Mouse (Mus musculus) CH12.LX (cell line): ENCODE measurements around the gene Atn1. TPM values are rescaled to one million over a fixed set of nuclear protein-coding genes. Genes with fewer than 3 reads are reported as not detected.

ENCODE experiments used
- DNase-seq: peaks from one replicate; pipeline ENCODE4 v3.0.0-alpha.2; 2013; ENCODE audit errors: extremely low read depth
- H3K27ac ChIP-seq: 2 replicates; pipeline ENCODE4 v1.5.1; 2012; ENCODE audit warnings: low read depth, mild to moderate bottlenecking, control low read depth, moderate library complexity; ENCODE audit not compliant: insufficient read depth
- H3K27me3 ChIP-seq: replicated peaks from 2 replicates; pipeline ENCODE3; 2012; ENCODE audit warnings: inconsistent platforms
- H3K36me3 ChIP-seq, 2 experiments: replicated peaks in 1 of 2; 2 replicates each; pipeline versions ENCODE3 to v1.6.1; 2012; ENCODE audit warnings: inconsistent platforms in 1 of 2, low read length in 1 of 2, mild to moderate bottlenecking in 1 of 2, mixed read lengths in 1 of 2, moderate library complexity in 1 of 2; ENCODE audit not compliant: control insufficient read depth in 1 of 2, insufficient read depth in 1 of 2
- H3K4me1 ChIP-seq, 2 experiments: 2 replicates each; pipeline ENCODE4 v1.6.1; 2012; ENCODE audit warnings: inconsistent platforms in 1 of 2, moderate library complexity in 1 of 2; ENCODE audit not compliant: insufficient read depth in 2 of 2, control insufficient read depth in 1 of 2
- H3K4me2 ChIP-seq: 2 replicates; pipeline ENCODE4 v1.6.1; 2012; ENCODE audit warnings: low read depth, mild to moderate bottlenecking, control low read depth; ENCODE audit not compliant: poor library complexity, insufficient read depth, severe bottlenecking
- H3K4me3 ChIP-seq, 3 experiments: fragments of 150-350 bp in 1 of 3; sonication (generic) in 1 of 3; replicated peaks in 1 of 3; 2 replicates each; pipeline versions ENCODE3 to v1.5.1; 2011 to 2012; ENCODE audit warnings: low read depth in 2 of 3, low read length in 2 of 3, mild to moderate bottlenecking in 2 of 3, moderate library complexity in 2 of 3, control low read depth in 1 of 3, improper control_type of control experiment in 1 of 3, inconsistent platforms in 1 of 3, mixed read lengths in 1 of 3; ENCODE audit not compliant: poor library complexity in 1 of 3
- H3K79me2 ChIP-seq: replicated peaks from 2 replicates; pipeline ENCODE4 v1.6.1; 2012; ENCODE audit warnings: mild to moderate bottlenecking, moderate library complexity; ENCODE audit not compliant: control insufficient read depth, poor library complexity, insufficient read depth, severe bottlenecking; ENCODE audit errors: extremely low read depth
- H3K9ac ChIP-seq: 2 replicates; pipeline ENCODE4 v1.6.1; 2012; ENCODE audit warnings: low read depth, mild to moderate bottlenecking, control low read depth, moderate library complexity; ENCODE audit not compliant: insufficient read depth
- H3K9me3 ChIP-seq: replicated peaks from 2 replicates; pipeline ENCODE3; 2012; ENCODE audit warnings: low read length, inconsistent platforms, mixed read lengths
- BHLHE40 ChIP-seq: IDR thresholded peaks from 2 replicates; pipeline ENCODE4 v1.6.1; 2011; ENCODE audit warnings: mild to moderate bottlenecking, low read depth, low read length, improper control_type of control experiment
- CHD1 ChIP-seq: IDR thresholded peaks from 2 replicates; pipeline ENCODE4 v1.6.1; 2012; ENCODE audit warnings: low read depth, low read length, improper control_type of control experiment, inconsistent platforms
- CHD2 ChIP-seq: IDR thresholded peaks from 2 replicates; pipeline ENCODE4 v1.6.1; 2011; ENCODE audit warnings: low read length, improper control_type of control experiment
- CTCF ChIP-seq, 2 experiments: IDR thresholded peaks in 1 of 2; conservative IDR thresholded peaks in 1 of 2; 2 replicates each; pipeline ENCODE4 v1.5.1; 2011 to 2012; ENCODE audit warnings: low read depth in 2 of 2, low read length in 2 of 2, improper control_type of control experiment in 1 of 2, inconsistent platforms in 1 of 2, mild to moderate bottlenecking in 1 of 2, moderate library complexity in 1 of 2
- E2F4 ChIP-seq: IDR thresholded peaks from 2 replicates; pipeline ENCODE4 v1.6.1; 2011; ENCODE audit warnings: low read depth, low read length, improper control_type of control experiment; ENCODE audit not compliant: insufficient replicate concordance
- ELF1 ChIP-seq: IDR thresholded peaks from 2 replicates; pipeline ENCODE4 v1.6.1; 2014; ENCODE audit warnings: low read depth, mild to moderate bottlenecking, inconsistent platforms, low read length, improper control_type of control experiment
- EP300 ChIP-seq: IDR thresholded peaks from 2 replicates; pipeline ENCODE4 v1.6.1; 2011; ENCODE audit warnings: low read length, improper control_type of control experiment
- ETS1 ChIP-seq: conservative IDR thresholded peaks from 2 replicates; pipeline ENCODE4 v1.6.1; 2012; ENCODE audit warnings: low read depth, mild to moderate bottlenecking, inconsistent platforms, low read length, improper control_type of control experiment, moderate library complexity
- GABPA ChIP-seq: IDR thresholded peaks from 2 replicates; pipeline ENCODE4 v1.6.1; 2012; ENCODE audit warnings: low read depth, low read length, improper control_type of control experiment, inconsistent platforms; ENCODE audit not compliant: insufficient replicate concordance
- HCFC1 ChIP-seq: IDR thresholded peaks from 2 replicates; pipeline ENCODE4 v1.6.1; 2012; ENCODE audit warnings: low read depth, mild to moderate bottlenecking, inconsistent platforms, low read length, improper control_type of control experiment
- IRF4 ChIP-seq: IDR thresholded peaks from 2 replicates; pipeline ENCODE4 v1.6.1; 2014; ENCODE audit warnings: low read depth, mild to moderate bottlenecking, inconsistent platforms, low read length, improper control_type of control experiment
- JUN ChIP-seq: IDR thresholded peaks from 2 replicates; pipeline ENCODE4 v1.6.1; 2011; ENCODE audit warnings: low read depth, mild to moderate bottlenecking, low read length, improper control_type of control experiment, moderate library complexity; ENCODE audit not compliant: insufficient read depth
- JUND ChIP-seq: conservative IDR thresholded peaks from 2 replicates; pipeline ENCODE4 v1.6.1; 2011; ENCODE audit warnings: low read depth, low read length, improper control_type of control experiment
- KAT2A ChIP-seq: IDR thresholded peaks from 2 replicates; pipeline ENCODE4 v1.6.1; 2012; ENCODE audit warnings: low read length, improper control_type of control experiment, inconsistent platforms; ENCODE audit not compliant: insufficient replicate concordance
- MAFK ChIP-seq: IDR thresholded peaks from 2 replicates; pipeline ENCODE4 v1.6.1; 2011; ENCODE audit warnings: low read length, improper control_type of control experiment; ENCODE audit not compliant: insufficient replicate concordance
- MAX ChIP-seq: IDR thresholded peaks from 2 replicates; pipeline ENCODE4 v1.6.1; 2011; ENCODE audit warnings: low read length, improper control_type of control experiment
- MAZ ChIP-seq: IDR thresholded peaks from 2 replicates; pipeline ENCODE4 v1.6.1; 2012; ENCODE audit warnings: low read depth, mild to moderate bottlenecking, inconsistent platforms, low read length, improper control_type of control experiment, moderate library complexity
- MEF2A ChIP-seq: IDR thresholded peaks from 2 replicates; pipeline ENCODE4 v1.6.1; 2014; ENCODE audit warnings: low read depth, mild to moderate bottlenecking, inconsistent platforms, low read length, improper control_type of control experiment, borderline replicate concordance
- MXI1 ChIP-seq: IDR thresholded peaks from 2 replicates; pipeline ENCODE4 v1.6.1; 2011; ENCODE audit warnings: mild to moderate bottlenecking, low read depth, low read length, improper control_type of control experiment
- MYC ChIP-seq: IDR thresholded peaks from 2 replicates; pipeline ENCODE4 v1.6.1; 2011; ENCODE audit warnings: low read depth, mild to moderate bottlenecking, improper control_type of control experiment, low read length
- NELFE ChIP-seq: IDR thresholded peaks from 2 replicates; pipeline ENCODE4 v1.6.1; 2011; ENCODE audit warnings: low read depth, low read length, improper control_type of control experiment
- NRF1 ChIP-seq: IDR thresholded peaks from 2 replicates; pipeline ENCODE4 v1.6.1; 2014; ENCODE audit warnings: low read depth, mild to moderate bottlenecking, inconsistent platforms, low read length, improper control_type of control experiment, moderate library complexity
- PAX5 ChIP-seq: IDR thresholded peaks from 2 replicates; pipeline ENCODE4 v1.6.1; 2012; ENCODE audit warnings: low read length, inconsistent platforms, mixed read lengths
- POLR2A ChIP-seq: IDR thresholded peaks from 2 replicates; pipeline ENCODE4 v1.6.1; 2011; ENCODE audit warnings: low read depth, mild to moderate bottlenecking, improper control_type of control experiment, low read length
- POLR2AphosphoS2 ChIP-seq: IDR thresholded peaks from 2 replicates; pipeline ENCODE4 v1.6.1; 2011; ENCODE audit warnings: low read depth, low read length, improper control_type of control experiment
- RAD21 ChIP-seq: IDR thresholded peaks from 2 replicates; pipeline ENCODE4 v1.6.1; 2011; ENCODE audit warnings: low read depth, mild to moderate bottlenecking, low read length, improper control_type of control experiment, moderate library complexity
- RCOR1 ChIP-seq: conservative IDR thresholded peaks from 2 replicates; pipeline ENCODE4 v1.6.1; 2012; ENCODE audit warnings: low read depth, mild to moderate bottlenecking, inconsistent platforms, low read length, improper control_type of control experiment
- SIN3A ChIP-seq: IDR thresholded peaks from 2 replicates; pipeline ENCODE4 v1.6.1; 2012; ENCODE audit warnings: low read length, improper control_type of control experiment, inconsistent platforms
- SMC3 ChIP-seq: IDR thresholded peaks from 2 replicates; pipeline ENCODE4 v1.6.1; 2011; ENCODE audit warnings: low read depth, low read length, improper control_type of control experiment
- TBP ChIP-seq: conservative IDR thresholded peaks from 2 replicates; pipeline ENCODE4 v1.6.1; 2011; ENCODE audit warnings: low read depth, low read length, improper control_type of control experiment
- TCF12 ChIP-seq: IDR thresholded peaks from 2 replicates; pipeline ENCODE4 v1.6.1; 2014; ENCODE audit warnings: low read depth, mild to moderate bottlenecking, inconsistent platforms, low read length, improper control_type of control experiment
- USF1 ChIP-seq: IDR thresholded peaks from 2 replicates; pipeline ENCODE4 v1.6.1; 2014; ENCODE audit warnings: low read depth, mild to moderate bottlenecking, inconsistent platforms, low read length, improper control_type of control experiment
- USF2 ChIP-seq: conservative IDR thresholded peaks from 2 replicates; pipeline ENCODE4 v1.6.1; 2011; ENCODE audit warnings: low read depth, low read length, improper control_type of control experiment
- ZC3H11A ChIP-seq: IDR thresholded peaks from 2 replicates; pipeline ENCODE4 v1.6.1; 2012; ENCODE audit warnings: low read depth, mild to moderate bottlenecking, inconsistent platforms, low read length, improper control_type of control experiment
- ZKSCAN1 ChIP-seq: IDR thresholded peaks from 2 replicates; pipeline ENCODE4 v1.6.1; 2012; ENCODE audit warnings: low read depth, inconsistent platforms, low read length, improper control_type of control experiment, borderline replicate concordance
- ZMIZ1 ChIP-seq: IDR thresholded peaks from 2 replicates; pipeline ENCODE4 v1.6.1; 2012; ENCODE audit warnings: low read depth, mild to moderate bottlenecking, inconsistent platforms, low read length, improper control_type of control experiment
- ZNF384 ChIP-seq: IDR thresholded peaks from 2 replicates; pipeline ENCODE4 v1.6.1; 2012; ENCODE audit warnings: low read depth, low read length, improper control_type of control experiment, inconsistent platforms
- dilution Hi-C: fragments of 300-500 bp; cut with MboI; formaldehyde crosslinking; loops from 2 replicates; pipeline ENCODE4 v1.14.3; 2020; ENCODE audit warnings: low sequenced_read_pairs; ENCODE audit not compliant: extremely low pct_unique_long_range_greater_than_20kb, extremely low pct_ligation_motif_present
- in situ Hi-C: fragments of 300-500 bp; cut with MboI; formaldehyde crosslinking; loops from 3 replicates; pipeline ENCODE4 v1.14.3; 2019; ENCODE audit warnings: low sequenced_read_pairs, low pct_ligation_motif_present, low pct_unique_long_range_greater_than_20kb, mixed read lengths
- polyA plus RNA-seq: library from polyadenylated mRNA; unstranded; fragments of >175 nt; gene quantifications from 2 replicates; pipeline ENCODE4 v1.2.1, GENCODE M21; 2012; ENCODE audit warnings: low read depth; ENCODE audit not compliant: insufficient read length
- total RNA-seq, 2 experiments: library from RNA; depleted of rRNA; stranded (reverse); fragments of 300-350 nt in 1 of 2; fragments of >200 nt in 1 of 2; gene quantifications; 2 replicates each; pipeline ENCODE4 v1.2.3; 2012 to 2014

Atn1 gene
- total and polyA plus RNA-seq, 3 experiments = 1.7 to 35.1 (median 4.6) TPM

DNA sequence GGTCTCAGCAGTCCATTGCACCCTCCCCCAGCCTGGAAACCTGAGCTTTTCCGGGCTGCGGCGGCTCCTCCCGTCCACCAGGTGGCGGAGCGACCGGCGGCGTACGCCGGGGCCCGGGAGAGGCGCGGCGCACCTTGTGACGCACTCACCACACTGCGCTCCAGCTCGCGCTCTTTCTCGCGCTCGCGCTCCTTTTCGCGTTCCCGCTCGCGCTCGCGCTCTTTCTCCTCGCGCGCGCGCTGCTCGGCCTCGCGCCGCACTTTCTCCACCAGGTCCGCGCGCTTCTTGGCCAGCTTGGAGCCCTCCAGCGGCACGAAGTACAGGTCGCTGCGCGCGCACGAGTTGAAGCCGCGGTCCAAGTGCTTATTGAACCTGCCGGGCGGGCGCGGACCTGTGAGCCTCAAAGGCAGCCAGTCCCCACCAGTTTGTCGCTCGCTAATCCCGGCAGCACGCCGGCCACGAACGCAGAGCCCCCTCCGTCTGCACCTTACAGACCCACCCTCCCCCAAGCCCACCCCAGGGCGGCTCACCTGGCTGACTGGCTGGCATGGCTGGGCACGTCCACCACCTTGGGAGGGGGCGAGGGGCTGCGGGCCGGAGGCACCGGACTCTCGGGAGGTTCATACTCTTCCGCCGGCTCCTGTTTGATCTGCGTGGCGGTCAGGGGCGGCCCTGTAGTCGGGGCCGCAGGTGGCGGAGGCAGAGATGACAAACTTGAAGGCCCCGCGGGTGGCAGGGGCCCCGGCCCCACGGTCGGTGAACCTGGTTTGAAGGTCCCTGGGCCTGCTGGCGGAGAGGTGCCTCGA lies 10.6 kb downstream of the Atn1 start:
- in situ Hi-C loops (no loop called here), dilution Hi-C loops (no loop called here)
- Histone ChIP-seq H3K9me3 (no peaks in the 10 kb centered on the region), H3K27me3 (no peaks in the 10 kb centered on the region), H3K79me2 (0 out of 2 replicates have a peak, but pooled peaks cover 2% of the 10 kb centered on the region), H3K9ac (peak overlapping the region; percentile 74), H3K27ac (peak overlapping the region; percentile 41), H3K4me2 (peak overlapping the region; percentile 73), H3K4me1 (peaks cover 16 to 46% of the 10 kb centered on the region in 2 experiments), H3K36me3 (peaks cover 38 to 62% of the 10 kb centered on the region in 2 experiments), H3K4me3 (peak overlapping the region; percentile 45 to 63 (median 56))
- DNase-seq = peak; percentile 93
- TF ChIP-seq ZMIZ1 (peak; percentile 92), TBP (no peak), USF2 (no peak), JUND (peak; percentile 49; the same call in 1 of the 2 replicates), ELF1 (peak; percentile 91), MAZ (peak; percentile 89), MXI1 (peak; percentile 79; the same call in 1 of the 2 replicates), NELFE (peak; percentile 82), SMC3 (peak; percentile 79), JUN (no peak; the same call in 1 of the 2 replicates), ZC3H11A (peak; percentile 46; the same call in 1 of the 2 replicates), GABPA (peak; percentile 78; the same call in 1 of the 2 replicates), EP300 (0 out of 2 replicates have a peak, but pooled peaks have one; percentile 52), MEF2A (peak; percentile 90), HCFC1 (peak; percentile 90), MAFK (peak; percentile 41; the same call in 1 of the 2 replicates), MAX (peak; percentile 86), POLR2A (peak; percentile 73), RCOR1 (peak; percentile 71), ETS1 (peak; percentile 62), ZNF384 (peak; percentile 56), POLR2AphosphoS2 (no peak), KAT2A (peak; percentile 84; the same call in 1 of the 2 replicates), E2F4 (peak; percentile 92; the same call in 1 of the 2 replicates), IRF4 (peak; percentile 86), NRF1 (peak; percentile 68), TCF12 (peak; percentile 93), MYC (peak; percentile 75; the same call in 1 of the 2 replicates), USF1 (peak; percentile 33; the same call in 1 of the 2 replicates), ZKSCAN1 (0 out of 2 replicates have a peak, but pooled peaks have one; percentile 21), SIN3A (peak; percentile 89), CHD2 (peak; percentile 97), BHLHE40 (no peak), PAX5 (no peak), CTCF (conservative IDR thresholded peaks at IDR 0.05 in 1 of 2, IDR thresholded peaks at IDR 0.05 in 1 of 2; ENCODE audit: low read depth in 2 of 2, low read length in 2 of 2) (peak in 1 of 2 experiments; percentile 87; a peak in 2 of 4 replicates), RAD21 (peak; percentile 38), CHD1 (no peak)
